Mouse (Mus musculus): ENCODE measurements at regions not wholly inside any gene's neighbourhood (a gene's known extent, or its start where the extent isn't known, plus 50 kb on each side); places are given as distances from the start of the nearest gene placed in this dataset.

GRCm38 (mm10) chr3:39357012-39357411 lies 470.3 kb downstream of the Fat4 start:
- Histone ChIP-seq H3K27ac (ENCODE audit: insufficient read depth, low read length) (no peak overlapping the region), H3K4me3 (ENCODE audit: extremely low read depth, insufficient read depth, insufficient read length) (no peak overlapping the region), H3K27me3 (ENCODE audit: control insufficient read depth, insufficient read depth, low read length) (no peaks in the 10 kb centered on the region), H3K4me1 (ENCODE audit: control insufficient read depth, insufficient read depth, insufficient read length) (no peaks in the 10 kb centered on the region), H3K36me3 (ENCODE audit: control insufficient read depth, insufficient read depth, low read length) (no peaks in the 10 kb centered on the region)
- no peak for TF ChIP-seq POLR2A (IDR thresholded peaks at IDR 0.05; ENCODE audit: low read depth, low read length)
- TF ChIP-seq CTCF (IDR thresholded peaks at IDR 0.05; ENCODE audit: extremely low read depth, insufficient read depth, insufficient read length, insufficient replicate concordance): no peak
- no peak for DNase-seq (ENCODE audit: low read depth in 1 of 2, low spot score in 2 of 2)
- WGBS: 78% methylated on average over 2 of the region's 2 CpGs

DNA sequence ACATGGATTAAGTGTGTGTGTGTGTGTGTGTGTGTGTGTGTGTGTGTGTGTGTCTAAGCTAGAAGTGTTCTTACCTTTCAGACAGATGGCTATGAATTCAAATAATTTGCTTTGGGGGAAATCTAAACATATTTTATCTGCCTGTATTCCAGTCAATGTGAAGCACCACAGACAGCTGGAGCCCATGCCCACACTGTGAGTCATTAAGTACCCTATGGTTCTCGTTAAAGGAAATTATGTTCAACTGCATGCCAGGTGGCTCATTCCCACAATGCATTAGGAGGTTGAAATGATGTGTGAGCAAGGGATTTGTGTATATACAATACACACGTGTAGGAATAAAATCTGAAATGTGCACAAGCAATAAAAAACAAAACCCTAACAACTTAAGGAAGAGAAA lies 473.5 kb downstream of the Fat4 start:
- DNase-seq (ENCODE audit: low read depth in 1 of 2, low spot score in 2 of 2): no peak
- WGBS: 83% methylated on average over 2 of the region's 2 CpGs
- Histone ChIP-seq H3K4me3 (ENCODE audit: extremely low read depth, insufficient read depth, insufficient read length) (no peak overlapping the region), H3K27ac (ENCODE audit: insufficient read depth, low read length) (no peak overlapping the region), H3K36me3 (ENCODE audit: control insufficient read depth, insufficient read depth, low read length) (no peaks in the 10 kb centered on the region), H3K27me3 (ENCODE audit: control insufficient read depth, insufficient read depth, low read length) (no peaks in the 10 kb centered on the region), H3K4me1 (ENCODE audit: control insufficient read depth, insufficient read depth, insufficient read length) (no peaks in the 10 kb centered on the region)
- TF ChIP-seq CTCF (IDR thresholded peaks at IDR 0.05; ENCODE audit: extremely low read depth, insufficient read depth, insufficient read length, insufficient replicate concordance) (no peak), POLR2A (IDR thresholded peaks at IDR 0.05; ENCODE audit: low read depth, low read length) (no peak)

GRCm38 (mm10) chr3:39370926-39371325 lies 484.2 kb downstream of the Fat4 start:
- DNase-seq (ENCODE audit: low read depth in 1 of 2, low spot score in 2 of 2): no peak
- TF ChIP-seq CTCF (IDR thresholded peaks at IDR 0.05; ENCODE audit: extremely low read depth, insufficient read depth, insufficient read length, insufficient replicate concordance) (no peak), POLR2A (IDR thresholded peaks at IDR 0.05; ENCODE audit: low read depth, low read length) (no peak)

GRCm38 (mm10) chr3:39372426-39372950 lies 485.7 kb downstream of the Fat4 start:
- Histone ChIP-seq H3K27me3 (ENCODE audit: control insufficient read depth, insufficient read depth, low read length) (no peaks in the 10 kb centered on the region), H3K36me3 (ENCODE audit: control insufficient read depth, insufficient read depth, low read length) (no peaks in the 10 kb centered on the region), H3K4me1 (ENCODE audit: control insufficient read depth, insufficient read depth, insufficient read length) (no peaks in the 10 kb centered on the region), H3K4me3 (ENCODE audit: extremely low read depth, insufficient read depth, insufficient read length) (no peak overlapping the region), H3K27ac (ENCODE audit: insufficient read depth, low read length) (no peak overlapping the region)
- DNase-seq (ENCODE audit: low read depth in 1 of 2, low spot score in 2 of 2): no peak
- whole genome bisulfite sequencing: 87% methylated on average over 10 of the region's 10 CpGs
- TF ChIP-seq POLR2A (IDR thresholded peaks at IDR 0.05; ENCODE audit: low read depth, low read length) (no peak), CTCF (IDR thresholded peaks at IDR 0.05; ENCODE audit: extremely low read depth, insufficient read depth, insufficient read length, insufficient replicate concordance) (no peak)

More at GRCm38 (mm10) chr3:39370926-39371325, 484.2 kb downstream of the Fat4 start:
- Histone ChIP-seq H3K36me3 (ENCODE audit: control insufficient read depth, insufficient read depth, low read length) (no peaks in the 10 kb centered on the region), H3K4me3 (ENCODE audit: extremely low read depth, insufficient read depth, insufficient read length) (no peak overlapping the region), H3K4me1 (ENCODE audit: control insufficient read depth, insufficient read depth, insufficient read length) (no peaks in the 10 kb centered on the region), H3K27ac (ENCODE audit: insufficient read depth, low read length) (no peak overlapping the region), H3K27me3 (ENCODE audit: control insufficient read depth, insufficient read depth, low read length) (no peaks in the 10 kb centered on the region)
- WGBS: 66% methylated on average over 4 of the region's 4 CpGs

- H3K36me3 ChIP-seq (ENCODE audit: control insufficient read depth, insufficient read depth, low read length): no peaks in the 10 kb centered on the region
- DNase-seq (ENCODE audit: low read depth in 1 of 2, low spot score in 2 of 2): no peak
- H3K27ac ChIP-seq (ENCODE audit: insufficient read depth, low read length): no peak overlapping the region
- no peak overlapping the region for H3K4me3 ChIP-seq (ENCODE audit: extremely low read depth, insufficient read depth, insufficient read length)
- no peaks in the 10 kb centered on the region for H3K4me1 ChIP-seq (ENCODE audit: control insufficient read depth, insufficient read depth, insufficient read length)
- no peaks in the 10 kb centered on the region for H3K27me3 ChIP-seq (ENCODE audit: control insufficient read depth, insufficient read depth, low read length)
- WGBS: 88% methylated on average over 5 of the region's 5 CpGs
- TF ChIP-seq CTCF (IDR thresholded peaks at IDR 0.05; ENCODE audit: extremely low read depth, insufficient read depth, insufficient read length, insufficient replicate concordance): no peak
- TF ChIP-seq POLR2A (IDR thresholded peaks at IDR 0.05; ENCODE audit: low read depth, low read length): no peak
Observed at GRCm38 (mm10) chr3:39375465-39375864, 488.7 kb downstream of the Fat4 start.

GRCm38 (mm10) chr3:39388491-39388890 lies 501.8 kb downstream of the Fat4 start:
- TF ChIP-seq POLR2A (IDR thresholded peaks at IDR 0.05; ENCODE audit: low read depth, low read length) (no peak), CTCF (IDR thresholded peaks at IDR 0.05; ENCODE audit: extremely low read depth, insufficient read depth, insufficient read length, insufficient replicate concordance) (no peak)
- Histone ChIP-seq H3K36me3 (ENCODE audit: control insufficient read depth, insufficient read depth, low read length) (no peaks in the 10 kb centered on the region), H3K4me1 (ENCODE audit: control insufficient read depth, insufficient read depth, insufficient read length) (no peaks in the 10 kb centered on the region), H3K27ac (ENCODE audit: insufficient read depth, low read length) (no peak overlapping the region), H3K4me3 (ENCODE audit: extremely low read depth, insufficient read depth, insufficient read length) (no peak overlapping the region), H3K27me3 (ENCODE audit: control insufficient read depth, insufficient read depth, low read length) (no peaks in the 10 kb centered on the region)
- no peak for DNase-seq (ENCODE audit: low read depth in 1 of 2, low spot score in 2 of 2)
- WGBS: 91% methylated on average over 1 of the region's 1 CpGs

DNA sequence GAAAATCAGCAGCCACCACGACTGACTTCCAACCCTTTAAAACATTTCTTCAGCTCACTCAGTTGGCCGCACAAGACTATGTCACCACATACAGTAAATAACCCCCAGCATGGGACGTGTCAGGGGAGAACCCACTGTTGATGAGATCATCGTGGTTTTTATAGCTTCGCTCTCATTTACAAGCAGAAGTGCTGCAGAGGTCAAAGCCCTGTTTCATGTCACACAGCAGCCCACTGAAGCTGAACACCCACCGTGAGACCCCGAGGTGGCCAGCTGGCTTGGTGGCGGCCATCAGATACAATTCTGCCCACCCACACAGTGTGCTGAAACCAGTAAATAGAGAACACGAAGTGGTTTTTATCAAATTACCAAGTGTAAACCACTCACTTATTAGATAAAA lies 503.7 kb downstream of the Fat4 start:
- Histone ChIP-seq H3K36me3 (ENCODE audit: control insufficient read depth, insufficient read depth, low read length) (no peaks in the 10 kb centered on the region), H3K27ac (ENCODE audit: insufficient read depth, low read length) (no peak overlapping the region), H3K4me1 (ENCODE audit: control insufficient read depth, insufficient read depth, insufficient read length) (no peaks in the 10 kb centered on the region), H3K27me3 (ENCODE audit: control insufficient read depth, insufficient read depth, low read length) (no peaks in the 10 kb centered on the region), H3K4me3 (ENCODE audit: extremely low read depth, insufficient read depth, insufficient read length) (no peak overlapping the region)
- TF ChIP-seq POLR2A (IDR thresholded peaks at IDR 0.05; ENCODE audit: low read depth, low read length) (no peak), CTCF (IDR thresholded peaks at IDR 0.05; ENCODE audit: extremely low read depth, insufficient read depth, insufficient read length, insufficient replicate concordance) (no peak)
- no peak for DNase-seq (ENCODE audit: low read depth in 1 of 2, low spot score in 2 of 2)
- 57% methylated on average over 9 of the region's 9 CpGs for WGBS

Data from spleen, adult 2 months (tissue).